Mouse (Mus musculus) left cerebral cortex, postnatal 36 days (tissue): ENCODE measurements around the gene Glis1. TPM values are rescaled to one million over a fixed set of nuclear protein-coding genes. Genes with fewer than 3 reads are reported as not detected.
"Not testable (repeated sequence)": the region's sequence is repeated elsewhere in the genome, so short reads cannot be mapped to it uniquely, and the experiment has no call there.

Source experiments
- DNase-seq, 2 experiments: peaks; one replicate each; pipeline ENCODE4 v3.0.0; 2021 to 2022; ENCODE audit warnings: low spot score in 2 of 2, mixed read lengths in 1 of 2
- intact Hi-C: fragments of 180-260 bp; cut with DNase I; formaldehyde crosslinking; loops from one replicate; pipeline ENCODE4 v1.15.1; 2025
- total RNA-seq, 2 experiments: library from RNA; stranded (reverse); gene quantifications; 2 replicates each; pipeline ENCODE4 v1.2.3; 2021

The Glis1 gene
- total RNA-seq, 2 experiments from 2014 or later: 1.1 to 1.7 TPM

GRCm38 (mm10) chr4:107568159-107568558 lies 133.8 kb downstream of the Glis1 start:
- DNase-seq: no peak
- intact Hi-C loops: no loop called here

- DNase-seq: no peak
- intact Hi-C loops: no loop called here
Observed at GRCm38 (mm10) chr4:107568881-107569443, 134.6 kb downstream of the Glis1 start.

GRCm38 (mm10) chr4:107570329-107571014 lies 136.1 kb downstream of the Glis1 start:
- DNase-seq: no peak
- intact Hi-C loops: no loop called here

GRCm38 (mm10) chr4:107575781-107576180 lies 141.4 kb downstream of the Glis1 start:
- intact Hi-C loops: no loop called here
- DNase-seq: no peak

GRCm38 (mm10) chr4:107576742-107577141 lies 142.4 kb downstream of the Glis1 start:
- intact Hi-C loops: no loop called here
- peak; percentile 17 to 19 for DNase-seq

GRCm38 (mm10) chr4:107577146-107577839 lies 142.9 kb downstream of the Glis1 start:
- no peak for DNase-seq
- intact Hi-C loops: no loop called here

- intact Hi-C loops: no loop called here
- no peak for DNase-seq
Observed at GRCm38 (mm10) chr4:107580883-107581282, 146.5 kb downstream of the Glis1 start.

GRCm38 (mm10) chr4:107586391-107586790 lies 152.0 kb downstream of the Glis1 start:
- intact Hi-C loops: no loop called here
- no peak for DNase-seq

GRCm38 (mm10) chr4:107588637-107589036 lies 154.2 kb downstream of the Glis1 start:
- intact Hi-C loops: no loop called here
- DNase-seq: no peak

GRCm38 (mm10) chr4:107589046-107589445 lies 154.7 kb downstream of the Glis1 start:
- DNase-seq: peak; percentile 19 to 24
- intact Hi-C loops: no loop called here

- no peak for DNase-seq
- intact Hi-C loops: no loop called here
Observed at GRCm38 (mm10) chr4:107590805-107591534, 156.6 kb downstream of the Glis1 start.

GRCm38 (mm10) chr4:107593426-107593825 lies 159.0 kb downstream of the Glis1 start:
- intact Hi-C loops: no loop called here
- no peak for DNase-seq

- intact Hi-C loops: no loop called here
- no peak for DNase-seq
Observed at GRCm38 (mm10) chr4:107597226-107597897, 163.0 kb downstream of the Glis1 start.

- intact Hi-C loops: no loop called here
- no peak for DNase-seq
Observed at GRCm38 (mm10) chr4:107597898-107598580, 163.6 kb downstream of the Glis1 start.

- intact Hi-C loops: not testable (repeated sequence)
- DNase-seq: peak; percentile 22
Observed at GRCm38 (mm10) chr4:107598581-107598958, 164.2 kb downstream of the Glis1 start.

- intact Hi-C loops: no loop called here
- DNase-seq: no peak
Observed at GRCm38 (mm10) chr4:107602284-107602683, 167.9 kb downstream of the Glis1 start.

- peak; percentile 21 to 41 for DNase-seq
- intact Hi-C loops: no loop called here
Observed at GRCm38 (mm10) chr4:107602787-107603186, 168.4 kb downstream of the Glis1 start.

- no peak for DNase-seq
- intact Hi-C loops: no loop called here
Observed at GRCm38 (mm10) chr4:107603208-107603607, 168.8 kb downstream of the Glis1 start.

GRCm38 (mm10) chr4:107605964-107606602 lies 171.7 kb downstream of the Glis1 start:
- no peak for DNase-seq
- intact Hi-C loops: no loop called here
